Mouse (Mus musculus) kidney, embryonic 15.5 days (tissue): Measurements from ENCODE around the gene Acly. TPM values are rescaled to one million over a fixed set of nuclear protein-coding genes. Genes with fewer than 3 reads are reported as not detected.

Source experiments
- ATAC-seq: fragments of 200-750 bp; cut with Nextera tagmentation; replicated peaks from 2 replicates; pipeline ENCODE4 v1.8.0; 2017; ENCODE audit warnings: moderate TSS enrichment; ENCODE audit not compliant: low FRiP score
- H3K27ac ChIP-seq: fragments of 300-500 bp; sonication (generic); 2 replicates; pipeline ENCODE4 v1.5.1; 2015; ENCODE audit warnings: mild to moderate bottlenecking, inconsistent platforms
- H3K27me3 ChIP-seq: fragments of 300-500 bp; sonication (generic); 2 replicates; pipeline ENCODE4 v1.6.1; 2015; ENCODE audit warnings: inconsistent platforms
- H3K36me3 ChIP-seq: fragments of 300-500 bp; sonication (generic); 2 replicates; pipeline ENCODE4 v1.6.1; 2015; ENCODE audit warnings: inconsistent platforms
- H3K4me1 ChIP-seq: fragments of 300-500 bp; sonication (generic); 2 replicates; pipeline ENCODE4 v1.6.1; 2015; ENCODE audit warnings: inconsistent platforms
- H3K4me2 ChIP-seq: fragments of 300-500 bp; sonication (generic); 2 replicates; pipeline ENCODE4 v1.6.1; 2015; ENCODE audit warnings: moderate library complexity, mild to moderate bottlenecking, inconsistent platforms
- H3K4me3 ChIP-seq: fragments of 300-500 bp; sonication (generic); replicated peaks from 2 replicates; pipeline ENCODE4 v1.5.1; 2015; ENCODE audit warnings: mild to moderate bottlenecking, inconsistent platforms
- H3K9ac ChIP-seq: fragments of 300-500 bp; sonication (generic); 2 replicates; pipeline ENCODE4 v1.6.1; 2015; ENCODE audit warnings: mild to moderate bottlenecking, inconsistent platforms
- H3K9me3 ChIP-seq: fragments of 300-500 bp; sonication (generic); replicated peaks from 2 replicates; pipeline ENCODE4 v1.6.1; 2016; ENCODE audit warnings: inconsistent platforms
- WGBS: fragments of 180-500 bp; shearing (Covaris S2); methylation state at CpG from one replicate; pipeline ENCODE4 v1.1.7; 2015; ENCODE audit warnings: mixed read lengths; 5-methylcytosine and 5-hydroxymethylcytosine counted together
- polyA plus RNA-seq: library from polyadenylated mRNA; unstranded; fragments of >200 nt; fragmentation: Nextera tagmentation; extraction: Ambion mirVana; gene quantifications from 2 replicates; pipeline ENCODE4 v1.2.1, GENCODE M21; 2015

Acly gene
- polyA plus RNA-seq, 1 experiment from 2014 or later = 175 TPM

- no peak overlapping the region for H3K9ac ChIP-seq
- 0 out of 2 replicates have a peak, but pooled peaks cover 4% of the 10 kb centered on the region for H3K4me1 ChIP-seq
- WGBS = 83% methylated on average over 6 of the region's 6 CpGs
- H3K27ac ChIP-seq = no peak overlapping the region
- no peaks in the 10 kb centered on the region for H3K27me3 ChIP-seq
- no peak for ATAC-seq
- no peaks in the 10 kb centered on the region for H3K9me3 ChIP-seq
- H3K4me3 ChIP-seq = no peak overlapping the region
- no peaks in the 10 kb centered on the region for H3K36me3 ChIP-seq
- H3K4me2 ChIP-seq = no peak overlapping the region
These were observed 36.9 kb upstream of the Acly start for GRCm38 (mm10) chr11:100564703-100565102.

- H3K4me2 ChIP-seq = no peak overlapping the region
- no peak for ATAC-seq
- no peak overlapping the region for H3K9ac ChIP-seq
- no peaks in the 10 kb centered on the region for H3K27me3 ChIP-seq
- no peaks in the 10 kb centered on the region for H3K36me3 ChIP-seq
- H3K4me1 ChIP-seq = 0 out of 2 replicates have a peak, but pooled peaks cover 4% of the 10 kb centered on the region
- no peak overlapping the region for H3K27ac ChIP-seq
- 83% methylated on average over 15 of the region's 15 CpGs for WGBS
- no peak overlapping the region for H3K4me3 ChIP-seq
- no peaks in the 10 kb centered on the region for H3K9me3 ChIP-seq
These were observed 36.5 kb upstream of the Acly start for GRCm38 (mm10) chr11:100564297-100564696.

GRCm38 (mm10) chr11:100561748-100562147, 33.9 kb upstream of the Acly start:
- Histone ChIP-seq H3K36me3 (no peaks in the 10 kb centered on the region), H3K27me3 (no peaks in the 10 kb centered on the region), H3K27ac (no peak overlapping the region), H3K9ac (no peak overlapping the region), H3K4me3 (no peak overlapping the region), H3K4me1 (no peaks in the 10 kb centered on the region), H3K4me2 (no peak overlapping the region), H3K9me3 (no peaks in the 10 kb centered on the region)
- 71% methylated on average over 5 of the region's 5 CpGs for WGBS
- no peak for ATAC-seq

GRCm38 (mm10) chr11:100559476-100559875, 31.7 kb upstream of the Acly start:
- Histone ChIP-seq H3K9ac (no peak overlapping the region), H3K27ac (no peak overlapping the region), H3K4me2 (no peak overlapping the region), H3K36me3 (no peaks in the 10 kb centered on the region), H3K4me1 (peaks cover 4% of the 10 kb centered on the region), H3K9me3 (no peaks in the 10 kb centered on the region), H3K27me3 (no peaks in the 10 kb centered on the region), H3K4me3 (no peak overlapping the region)
- WGBS = 53% methylated on average over 7 of the region's 7 CpGs
- ATAC-seq = no peak

- Histone ChIP-seq H3K9me3 (no peaks in the 10 kb centered on the region), H3K4me1 (peaks cover 4% of the 10 kb centered on the region), H3K27ac (no peak overlapping the region), H3K36me3 (no peaks in the 10 kb centered on the region), H3K4me3 (no peak overlapping the region), H3K27me3 (no peaks in the 10 kb centered on the region), H3K9ac (no peak overlapping the region), H3K4me2 (no peak overlapping the region)
- ATAC-seq = no peak
- 74% methylated on average over 3 of the region's 3 CpGs for WGBS
These were observed 29.8 kb upstream of the Acly start for GRCm38 (mm10) chr11:100557563-100557962.

GRCm38 (mm10) chr11:100555583-100555982, 27.8 kb upstream of the Acly start:
- H3K9ac ChIP-seq = peak overlapping the region; percentile 17; the same call in 1 of the 2 replicates
- no peak overlapping the region for H3K27ac ChIP-seq
- peak overlapping the region; percentile 51 for H3K4me2 ChIP-seq
- H3K4me3 ChIP-seq = peak overlapping the region; percentile 21; the same call in 1 of the 2 replicates
- H3K27me3 ChIP-seq = no peaks in the 10 kb centered on the region
- ATAC-seq = 0 out of 2 replicates have a peak, but pooled peaks have one; percentile 45
- WGBS = 20% methylated on average over 11 of the region's 11 CpGs
- peaks cover 4% of the 10 kb centered on the region for H3K4me1 ChIP-seq
- no peaks in the 10 kb centered on the region for H3K9me3 ChIP-seq
- no peaks in the 10 kb centered on the region for H3K36me3 ChIP-seq

- H3K27me3 ChIP-seq = no peaks in the 10 kb centered on the region
- no peak overlapping the region for H3K27ac ChIP-seq
- ATAC-seq = no peak
- WGBS = 86% methylated on average over 4 of the region's 4 CpGs
- H3K36me3 ChIP-seq = no peaks in the 10 kb centered on the region
- no peaks in the 10 kb centered on the region for H3K9me3 ChIP-seq
- H3K4me2 ChIP-seq = no peak overlapping the region
- no peak overlapping the region for H3K4me3 ChIP-seq
- H3K4me1 ChIP-seq = peaks cover 4% of the 10 kb centered on the region
- H3K9ac ChIP-seq = no peak overlapping the region
These were observed 25.0 kb upstream of the Acly start for GRCm38 (mm10) chr11:100552842-100553241.

- Histone ChIP-seq H3K4me1 (peaks cover 12% of the 10 kb centered on the region), H3K4me3 (no peak overlapping the region), H3K9me3 (no peaks in the 10 kb centered on the region), H3K27ac (no peak overlapping the region), H3K36me3 (no peaks in the 10 kb centered on the region), H3K27me3 (no peaks in the 10 kb centered on the region), H3K9ac (no peak overlapping the region), H3K4me2 (no peak overlapping the region)
- ATAC-seq = no peak
- WGBS = 71% methylated on average over 6 of the region's 6 CpGs
These were observed 22.3 kb upstream of the Acly start for GRCm38 (mm10) chr11:100550101-100550500.

- H3K27ac ChIP-seq = no peak overlapping the region
- WGBS = 81% methylated on average over 8 of the region's 8 CpGs
These were observed 21.7 kb upstream of the Acly start for GRCm38 (mm10) chr11:100549466-100549865.

GRCm38 (mm10) chr11:100548141-100548540, 20.3 kb upstream of the Acly start:
- no peak overlapping the region for H3K27ac ChIP-seq
- no peak overlapping the region for H3K4me3 ChIP-seq
- peaks cover 16% of the 10 kb centered on the region for H3K4me1 ChIP-seq
- no peak for ATAC-seq
- H3K27me3 ChIP-seq = no peaks in the 10 kb centered on the region
- H3K9me3 ChIP-seq = no peaks in the 10 kb centered on the region
- WGBS = 80% methylated on average over 6 of the region's 6 CpGs
- no peak overlapping the region for H3K4me2 ChIP-seq
- H3K9ac ChIP-seq = no peak overlapping the region
- H3K36me3 ChIP-seq = no peaks in the 10 kb centered on the region

More at GRCm38 (mm10) chr11:100549466-100549865, 21.7 kb upstream of the Acly start:
- H3K9me3 ChIP-seq = no peaks in the 10 kb centered on the region
- no peak overlapping the region for H3K4me3 ChIP-seq
- no peaks in the 10 kb centered on the region for H3K27me3 ChIP-seq
- H3K36me3 ChIP-seq = no peaks in the 10 kb centered on the region
- H3K4me2 ChIP-seq = no peak overlapping the region
- H3K9ac ChIP-seq = no peak overlapping the region
- ATAC-seq = no peak
- peaks cover 16% of the 10 kb centered on the region for H3K4me1 ChIP-seq

- no peaks in the 10 kb centered on the region for H3K9me3 ChIP-seq
- no peak overlapping the region for H3K9ac ChIP-seq
- no peak overlapping the region for H3K27ac ChIP-seq
- no peaks in the 10 kb centered on the region for H3K27me3 ChIP-seq
- H3K36me3 ChIP-seq = no peaks in the 10 kb centered on the region
- H3K4me1 ChIP-seq = peaks cover 16% of the 10 kb centered on the region
- H3K4me3 ChIP-seq = no peak overlapping the region
- no peak overlapping the region for H3K4me2 ChIP-seq
- 86% methylated on average over 6 of the region's 6 CpGs for WGBS
- no peak for ATAC-seq
These were observed 19.2 kb upstream of the Acly start for GRCm38 (mm10) chr11:100546955-100547354.

GRCm38 (mm10) chr11:100545746-100546085, 17.9 kb upstream of the Acly start:
- Histone ChIP-seq H3K9me3 (no peaks in the 10 kb centered on the region), H3K4me1 (peaks cover 16% of the 10 kb centered on the region), H3K27me3 (no peaks in the 10 kb centered on the region), H3K4me2 (peak overlapping the region; percentile 80), H3K9ac (peak overlapping the region; percentile 50; the same call in 1 of the 2 replicates), H3K36me3 (no peaks in the 10 kb centered on the region), H3K4me3 (peak overlapping the region; percentile 47), H3K27ac (peak overlapping the region; percentile 72)
- no peak for ATAC-seq
- WGBS = 28% methylated on average over 7 of the region's 7 CpGs
